Mouse (Mus musculus) brown adipose tissue, adult 24 weeks (tissue): ENCODE data around the gene Adcy6. TPM values are rescaled to one million over a fixed set of nuclear protein-coding genes. Genes with fewer than 3 reads are reported as not detected.

Source experiments
- polyA plus RNA-seq: library from polyadenylated mRNA; stranded (reverse); fragments of >200 nt; gene quantifications from 2 replicates; pipeline ENCODE4 v1.2.4, GENCODE M21; 2012; ENCODE audit not compliant: missing spikeins, insufficient read depth, insufficient read length

Gene Adcy6
- polyA plus RNA-seq, 1 experiment: 42.5 TPM

Other genes with a start within 250 kb of the Adcy6 start
- gene Olfr283, start 229.1 kb downstream of the Adcy6 start, polyA plus RNA-seq: not detected in 2 replicates
- gene Olfr282, start 178.9 kb downstream of the Adcy6 start, polyA plus RNA-seq: not detected in 2 replicates
- not detected in 2 replicates for gene Olfr281, start 157.5 kb downstream of the Adcy6 start, polyA plus RNA-seq
- not detected in 2 replicates for gene OR5BS1P, start 140.2 kb downstream of the Adcy6 start, polyA plus RNA-seq
- not detected in 2 replicates for gene Lalba, start 127.4 kb downstream of the Adcy6 start, polyA plus RNA-seq
- gene Olfr279, start 117.7 kb downstream of the Adcy6 start, polyA plus RNA-seq: not detected in 2 replicates
- gene Kansl2, start 75.8 kb downstream of the Adcy6 start, polyA plus RNA-seq: 33.1 and 38.0 TPM in 2 replicates
- gene Ccnt1, start 39.2 kb downstream of the Adcy6 start, polyA plus RNA-seq: 16.4 and 18.1 TPM in 2 replicates
- 5.1 and 14.0 TPM in 2 replicates for gene 4930415O20Rik, start 39.1 kb downstream of the Adcy6 start, polyA plus RNA-seq
- 0.46 and 0.95 TPM in 2 replicates for gene Cacnb3, start 20.8 kb upstream of the Adcy6 start, polyA plus RNA-seq
- 28.1 and 50.7 TPM in 2 replicates for gene Ddx23, start 52.8 kb upstream of the Adcy6 start, polyA plus RNA-seq
- 1.7 and 1.8 TPM in 2 replicates for gene Rnd1, start 67.4 kb upstream of the Adcy6 start, polyA plus RNA-seq
- not detected in 2 replicates for gene Ccdc65, start 98.1 kb upstream of the Adcy6 start, polyA plus RNA-seq
- 1.9 TPM in 1 of 2 replicates, not detected in the other for gene Fkbp11, start 118.1 kb upstream of the Adcy6 start, polyA plus RNA-seq
- 25.8 and 32.2 TPM in 2 replicates for gene Arf3, start 153.1 kb upstream of the Adcy6 start, polyA plus RNA-seq
- gene Wnt10b, start 168.1 kb upstream of the Adcy6 start, polyA plus RNA-seq: 0.83 and 0.95 TPM in 2 replicates
- gene Wnt1, start 179.8 kb upstream of the Adcy6 start, polyA plus RNA-seq: not detected in 2 replicates
- gene Ddn, start 199.4 kb upstream of the Adcy6 start, polyA plus RNA-seq: not detected in 2 replicates
- gene Prkag1, start 221.4 kb upstream of the Adcy6 start, polyA plus RNA-seq: 65.2 and 99.5 TPM in 2 replicates